Mouse (Mus musculus) ES-Bruce4 (cell line): ENCODE data around the gene Zswim1.

ENCODE experiments used
- CTCF ChIP-seq: IDR thresholded peaks from one replicate; pipeline ENCODE4 v1.8.1; 2011; ENCODE audit warnings: low read depth, low read length
- EP300 ChIP-seq: IDR thresholded peaks from 2 replicates; pipeline ENCODE4 v1.6.1; 2011; ENCODE audit warnings: low read depth, low read length; ENCODE audit not compliant: insufficient read depth
- POLR2A ChIP-seq: IDR thresholded peaks from one replicate; pipeline ENCODE4 v1.8.1; 2011; ENCODE audit warnings: low read length; ENCODE audit not compliant: insufficient read depth

DNA sequence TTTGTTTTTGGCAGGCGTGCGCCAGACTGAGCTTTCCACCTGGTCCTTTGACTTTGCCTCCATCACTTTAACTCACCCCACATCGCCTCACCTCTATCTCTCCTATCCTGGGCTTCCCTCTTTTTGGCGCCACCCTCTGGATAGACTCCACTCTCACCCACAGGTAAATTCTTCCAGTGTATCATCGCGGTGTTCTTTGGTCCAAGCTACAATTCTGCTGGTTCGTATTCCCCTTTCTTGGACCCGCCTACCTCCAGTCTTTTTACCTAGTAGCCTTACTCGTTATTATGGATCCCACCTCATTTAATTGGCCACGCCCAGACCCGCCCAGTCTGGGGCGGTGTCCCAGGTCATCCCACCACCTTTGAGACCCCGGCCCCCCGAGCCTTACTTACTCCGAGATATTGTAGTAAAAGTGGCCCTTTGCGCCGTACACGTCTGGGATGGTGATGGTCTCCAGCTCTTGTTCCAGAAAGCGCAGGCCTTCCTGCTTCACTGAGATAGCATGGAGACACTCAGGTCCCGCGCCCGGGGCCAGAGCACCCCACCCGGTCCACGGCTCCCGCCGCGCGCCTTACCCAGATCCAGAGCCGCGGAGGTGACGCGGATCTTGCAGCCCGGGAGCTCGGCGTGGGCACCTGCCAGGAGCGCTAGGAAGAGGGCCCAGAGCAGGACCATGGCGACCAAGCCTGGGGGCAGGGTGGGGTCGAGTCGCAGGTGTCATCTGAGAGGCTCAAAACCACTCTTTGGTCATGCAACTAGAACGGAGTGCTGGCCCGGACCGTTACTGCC, 34.0 kb downstream of the Zswim1 start:
- peak; percentile 18 for TF ChIP-seq CTCF
- peak; percentile 10; the same call in 1 of the 2 replicates for TF ChIP-seq EP300
- TF ChIP-seq POLR2A = peak; percentile 49
